Mouse (Mus musculus) forebrain, embryonic 10.5 days (tissue): ENCODE data around the gene Olfml2a. TPM values are rescaled to one million over a fixed set of nuclear protein-coding genes. Genes with fewer than 3 reads are reported as not detected.

Experiments
- DNase-seq: peaks from one replicate; pipeline ENCODE4 v3.0.0-alpha.2; 2017; ENCODE audit warnings: low spot score; ENCODE audit errors: extremely low spot score
- H3K27ac ChIP-seq: fragments of 300-500 bp; sonication (generic); 2 replicates; pipeline ENCODE4 v1.5.1; 2016; ENCODE audit warnings: mild to moderate bottlenecking
- H3K27me3 ChIP-seq: fragments of 300-500 bp; sonication (generic); 2 replicates; pipeline ENCODE4 v1.6.1; 2016; ENCODE audit warnings: mild to moderate bottlenecking; ENCODE audit not compliant: poor library complexity, severe bottlenecking
- H3K36me3 ChIP-seq: fragments of 300-500 bp; sonication (generic); replicated peaks from 2 replicates; pipeline ENCODE4 v1.6.1; 2016; ENCODE audit warnings: mild to moderate bottlenecking, moderate library complexity
- H3K4me1 ChIP-seq: fragments of 300-500 bp; sonication (generic); 2 replicates; pipeline ENCODE4 v1.6.1; 2016
- H3K4me3 ChIP-seq: fragments of 300-500 bp; sonication (generic); 2 replicates; pipeline ENCODE4 v1.5.1; 2016; ENCODE audit warnings: mild to moderate bottlenecking, moderate library complexity
- H3K9me3 ChIP-seq: fragments of 300-500 bp; sonication (generic); 2 replicates; pipeline ENCODE4 v1.6.1; 2016; ENCODE audit warnings: mild to moderate bottlenecking, moderate library complexity
- WGBS: fragments of 180-500 bp; shearing (Covaris S2); methylation state at CpG from one replicate; pipeline ENCODE4 v1.1.7; 2016; 5-methylcytosine and 5-hydroxymethylcytosine counted together
- polyA plus RNA-seq: library from polyadenylated mRNA; unstranded; fragments of >200 nt; fragmentation: Nextera tagmentation; extraction: Ambion mirVana; gene quantifications from 2 replicates; pipeline ENCODE4 v1.2.1, GENCODE M21; 2016

The Olfml2a gene
- polyA plus RNA-seq, 1 experiment from 2014 or later = 1.2 TPM

DNA sequence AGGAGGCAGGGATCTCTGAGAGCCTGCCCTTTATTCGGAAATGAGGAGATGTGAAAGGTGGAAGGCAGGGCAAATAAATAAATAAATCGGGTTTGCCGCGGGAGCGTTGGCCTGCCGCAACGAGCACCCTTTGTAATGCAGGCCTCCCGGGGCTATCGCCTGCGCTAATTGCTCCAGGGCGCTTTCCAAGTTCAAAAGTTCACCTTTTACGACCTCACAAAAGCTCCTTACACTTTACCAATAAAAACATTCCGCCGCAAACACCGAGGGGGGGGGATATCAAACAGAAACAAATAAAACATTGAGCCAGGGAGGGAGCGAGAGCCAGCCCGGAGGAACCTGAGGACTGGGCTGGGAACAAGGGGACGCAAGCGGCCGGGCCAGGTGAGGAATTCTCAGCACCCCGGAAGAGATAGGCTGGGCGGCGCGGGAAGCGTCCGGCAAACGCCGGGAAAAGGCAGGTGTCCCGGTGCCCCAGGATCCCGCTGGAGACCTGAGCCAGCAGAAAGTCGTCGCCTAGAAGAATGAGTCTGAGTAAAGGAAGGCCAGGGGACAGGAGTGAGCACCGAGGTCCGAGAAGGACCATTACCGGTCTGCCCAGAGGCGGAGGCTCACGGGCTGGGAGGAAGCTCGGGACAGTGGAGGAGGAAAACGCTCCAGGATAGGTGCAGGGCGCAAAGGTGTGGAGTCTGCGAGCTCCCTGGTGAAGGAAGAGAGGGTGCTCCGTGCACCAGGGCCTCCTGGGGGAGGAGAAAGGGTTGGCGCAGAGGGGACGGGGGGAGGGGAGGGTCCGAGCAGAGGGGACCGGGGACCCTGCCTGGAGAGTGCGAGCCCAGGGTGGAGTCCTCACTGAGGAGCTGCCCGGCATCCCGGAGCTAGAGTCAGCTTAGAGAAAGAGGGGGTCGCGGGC is 6.4 kb upstream of the Olfml2a start:
- Histone ChIP-seq H3K4me1 (peaks cover 54% of the 10 kb centered on the region), H3K4me3 (peak overlapping the region; percentile 80), H3K36me3 (no peaks in the 10 kb centered on the region), H3K9me3 (no peaks in the 10 kb centered on the region), H3K27me3 (peaks cover 8% of the 10 kb centered on the region), H3K27ac (peak overlapping the region; percentile 90)
- peak; percentile 69 for DNase-seq
- WGBS = under 1% methylated on average over 51 of the region's 51 CpGs

DNA sequence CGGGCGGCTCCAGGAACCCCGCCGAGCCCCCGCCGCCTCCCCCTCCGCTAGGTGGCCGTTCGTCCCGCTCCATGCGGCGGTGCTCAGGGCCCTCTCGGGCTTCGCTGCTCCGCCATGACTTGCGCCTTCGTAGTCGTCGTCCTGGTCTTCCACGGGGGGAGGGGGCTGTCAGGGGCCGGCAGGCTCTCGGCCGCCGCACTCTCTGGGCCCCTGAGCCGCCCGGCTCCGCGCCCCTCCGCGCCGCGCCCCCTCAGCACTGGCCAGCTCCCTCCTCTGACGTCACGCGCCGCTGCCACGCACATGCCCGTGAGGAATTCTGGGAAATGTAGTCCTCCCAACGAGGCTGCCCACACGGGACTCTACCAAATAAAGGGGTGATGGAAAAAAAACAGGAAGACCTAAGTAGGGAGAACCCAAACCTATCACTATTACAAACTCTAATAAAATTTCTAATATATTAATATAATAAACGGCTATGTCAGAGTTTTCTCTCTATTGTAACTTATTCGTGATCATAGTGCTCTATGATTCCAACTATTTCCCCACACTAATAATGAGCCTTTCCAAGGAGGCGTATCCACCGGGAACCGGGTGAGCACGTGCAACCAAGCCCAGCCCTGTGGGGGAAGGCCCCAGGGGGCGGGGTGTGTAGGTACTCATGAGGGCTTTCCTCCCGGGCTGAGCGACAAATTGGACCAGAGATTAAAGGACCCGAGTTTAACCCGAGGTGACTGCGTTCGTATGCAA is 5.5 kb upstream of the Olfml2a start:
- Histone ChIP-seq H3K9me3 (no peaks in the 10 kb centered on the region), H3K4me1 (peaks cover 55% of the 10 kb centered on the region), H3K36me3 (no peaks in the 10 kb centered on the region), H3K27ac (peak overlapping the region; percentile 90), H3K4me3 (peak overlapping the region; percentile 80), H3K27me3 (peaks cover 17% of the 10 kb centered on the region)
- WGBS = under 1% methylated on average over 48 of the region's 53 CpGs
- DNase-seq = peak; percentile 94

DNA sequence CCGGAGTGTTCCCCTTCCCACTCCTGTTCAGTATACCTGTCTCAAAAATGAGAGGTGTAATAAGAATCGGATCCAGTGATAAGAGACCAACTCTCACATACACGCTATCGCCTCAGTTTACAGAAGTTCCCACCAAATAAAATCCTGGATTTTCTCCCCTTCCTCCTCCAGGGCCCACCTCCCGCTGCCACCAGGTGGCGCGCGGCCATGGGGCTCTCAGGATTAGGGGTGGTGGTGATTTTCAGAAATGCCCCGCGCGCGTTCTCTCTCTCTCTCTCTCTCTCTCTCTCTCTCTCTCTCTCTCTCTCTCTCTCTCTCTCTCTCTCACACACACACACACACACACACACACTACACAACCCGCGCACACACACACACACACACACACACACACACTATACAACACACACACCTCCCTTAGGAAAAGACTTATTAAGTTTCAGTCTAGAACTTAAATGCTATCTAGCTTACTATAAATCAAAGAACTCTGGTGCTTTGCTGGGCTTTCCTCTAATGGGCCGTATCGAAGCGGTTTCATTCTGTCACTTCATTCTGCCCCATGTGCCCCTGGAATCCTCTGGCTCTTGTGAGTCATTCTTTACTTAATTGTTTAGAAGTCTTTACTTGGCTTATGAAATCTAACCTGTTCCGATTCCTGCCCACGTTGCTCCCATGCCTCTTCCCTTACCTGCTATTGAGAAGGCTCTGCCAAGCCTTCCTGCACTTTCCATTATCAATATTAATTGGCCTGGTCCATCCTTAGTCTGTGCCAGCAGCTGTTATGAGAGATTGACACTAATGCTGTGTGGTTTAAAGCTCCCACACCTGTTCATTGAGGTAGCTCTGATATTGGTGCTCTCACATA is 4.4 kb upstream of the Olfml2a start, which contains the start of gene Nr6a1:
Nr6a1 (minus strand) TSS at position 574 of the 865 bp plus-strand sequence.
- H3K4me1 ChIP-seq = peaks cover 55% of the 10 kb centered on the region

DNA sequence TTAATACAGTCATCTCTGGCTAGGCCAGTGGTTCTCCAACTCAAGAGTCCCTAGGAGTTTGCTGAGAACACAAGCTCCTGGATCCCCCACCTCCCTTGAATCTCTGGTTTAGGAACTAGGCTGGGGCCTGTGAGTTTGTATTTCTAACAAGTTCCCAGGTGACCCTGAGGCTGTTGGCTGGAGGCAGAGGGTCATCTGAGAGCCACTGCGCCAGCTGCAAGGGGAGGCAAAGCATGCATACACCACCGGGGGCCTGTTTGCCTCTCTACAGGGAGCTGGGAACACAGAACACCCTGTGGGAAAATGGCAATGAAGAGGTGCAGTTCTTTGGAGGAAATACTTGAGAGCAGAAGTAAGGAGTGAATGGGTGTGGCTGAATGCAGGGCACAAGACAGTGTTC is 1.5 kb upstream of the Olfml2a start:
- H3K4me3 ChIP-seq = no peak overlapping the region
- H3K27me3 ChIP-seq = peaks cover 26% of the 10 kb centered on the region
- no peaks in the 10 kb centered on the region for H3K9me3 ChIP-seq
- no peak for DNase-seq
- no peaks in the 10 kb centered on the region for H3K36me3 ChIP-seq
- H3K27ac ChIP-seq = no peak overlapping the region
- 72% methylated on average over 2 of the region's 2 CpGs for WGBS
- peaks cover 52% of the 10 kb centered on the region for H3K4me1 ChIP-seq

More for the DNA sequence above, 4.4 kb upstream of the Olfml2a start, which contains the start of gene Nr6a1:
- H3K36me3 ChIP-seq = no peaks in the 10 kb centered on the region
- 10% methylated on average over 19 of the region's 19 CpGs for WGBS
- peaks cover 20% of the 10 kb centered on the region for H3K27me3 ChIP-seq
- H3K27ac ChIP-seq = peak within 1 kb of the TSS; percentile 90
- H3K9me3 ChIP-seq = no peaks in the 10 kb centered on the region
- peak within 1 kb of the TSS; percentile 80 for H3K4me3 ChIP-seq
- DNase-seq = peak; percentile 80

DNA sequence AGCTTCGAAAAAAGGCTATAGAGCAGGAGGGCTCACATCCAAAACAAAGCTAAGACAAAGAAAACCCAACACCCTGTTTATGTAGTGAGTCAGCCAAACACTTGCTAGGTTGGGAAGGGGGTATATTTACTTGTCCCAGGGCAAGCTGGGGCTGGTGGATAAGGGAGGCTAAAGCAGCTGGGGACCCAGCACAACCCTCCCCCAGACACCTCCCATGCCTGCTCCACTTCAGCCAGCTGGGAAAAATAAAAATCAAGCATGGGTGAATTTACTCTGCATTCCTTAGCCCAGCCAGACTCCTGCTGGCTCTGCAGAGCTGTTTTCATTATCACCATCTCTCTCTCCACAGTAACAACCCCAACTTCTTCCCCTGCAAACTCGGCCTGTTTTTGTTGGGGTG is 2.2 kb downstream of the Olfml2a start:
- peak overlapping the region; percentile 73 for H3K27ac ChIP-seq
- peak; percentile 27 for DNase-seq
- 20% methylated on average over 2 of the region's 2 CpGs for WGBS

DNA sequence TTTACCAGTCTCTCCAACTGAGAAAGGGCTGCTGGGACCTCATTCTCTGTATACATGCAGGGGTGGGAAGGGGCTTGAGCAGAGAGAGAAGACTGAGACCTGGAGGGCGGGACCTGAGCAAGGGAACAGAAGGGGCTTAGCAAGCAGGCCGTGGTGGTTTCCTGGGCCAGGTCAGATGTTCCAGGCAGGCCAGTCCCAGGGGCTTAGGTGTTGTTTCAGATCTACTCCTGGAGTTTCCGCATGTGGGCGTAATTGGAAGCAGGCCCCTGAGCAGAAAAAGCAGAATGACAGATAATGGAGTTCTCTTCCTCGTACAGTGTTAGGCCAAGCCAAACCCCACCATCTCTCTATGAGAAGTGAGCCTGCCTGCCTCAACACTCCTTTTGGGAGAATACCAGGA is 3.2 kb downstream of the Olfml2a start:
- Histone ChIP-seq H3K27ac (peak overlapping the region; percentile 73), H3K36me3 (no peaks in the 10 kb centered on the region), H3K4me1 (peaks cover 52% of the 10 kb centered on the region), H3K27me3 (peaks cover 21% of the 10 kb centered on the region), H3K9me3 (no peaks in the 10 kb centered on the region), H3K4me3 (0 out of 2 replicates have a peak overlapping the region, but pooled peaks have one; percentile 4)
- DNase-seq = no peak
- WGBS = 42% methylated on average over 5 of the region's 5 CpGs

More for the DNA sequence above, 2.2 kb downstream of the Olfml2a start:
- H3K4me1 ChIP-seq = peaks cover 52% of the 10 kb centered on the region
- H3K27me3 ChIP-seq = peaks cover 21% of the 10 kb centered on the region
- H3K9me3 ChIP-seq = no peaks in the 10 kb centered on the region
- H3K4me3 ChIP-seq = no peak overlapping the region
- H3K36me3 ChIP-seq = no peaks in the 10 kb centered on the region

DNA sequence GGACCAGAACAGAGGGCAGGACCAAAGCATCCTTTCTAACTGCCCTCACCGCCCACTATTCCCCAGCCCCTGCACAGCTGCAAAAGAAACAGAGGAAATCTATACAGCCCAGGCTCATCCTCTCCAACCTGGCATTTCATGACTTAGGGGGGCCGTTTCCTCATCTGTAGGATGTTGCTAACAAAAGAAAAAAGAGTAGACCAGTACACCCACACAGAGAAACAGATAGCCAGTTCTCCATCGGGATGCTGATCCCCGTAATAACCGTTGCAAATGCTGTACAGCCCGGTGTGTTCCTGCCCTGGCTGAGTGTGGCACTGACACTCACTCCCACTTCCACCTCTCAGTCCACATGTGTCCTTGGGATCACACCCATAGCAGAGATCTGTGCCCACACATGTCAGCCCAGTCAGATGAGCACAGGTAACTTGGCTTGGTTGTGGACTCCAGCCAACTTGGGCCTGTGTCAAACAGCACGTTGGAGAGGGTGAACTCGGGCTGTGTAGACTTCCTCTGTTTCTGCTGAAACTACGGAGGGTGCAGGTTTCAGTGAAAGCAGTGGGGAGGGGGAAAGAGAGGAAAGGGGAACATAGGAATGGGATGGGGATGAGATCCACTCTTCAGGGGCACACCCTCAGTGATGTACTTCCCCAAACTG is 5.1 kb downstream of the Olfml2a start:
- no peak for DNase-seq
- H3K27me3 ChIP-seq = peaks cover 7% of the 10 kb centered on the region; the same call in 1 of the 2 replicates
- H3K4me3 ChIP-seq = no peak overlapping the region
- no peak overlapping the region for H3K27ac ChIP-seq
- H3K4me1 ChIP-seq = peaks cover 44% of the 10 kb centered on the region
- 73% methylated on average over 9 of the region's 9 CpGs for whole genome bisulfite sequencing
- no peaks in the 10 kb centered on the region for H3K9me3 ChIP-seq
- no peaks in the 10 kb centered on the region for H3K36me3 ChIP-seq

DNA sequence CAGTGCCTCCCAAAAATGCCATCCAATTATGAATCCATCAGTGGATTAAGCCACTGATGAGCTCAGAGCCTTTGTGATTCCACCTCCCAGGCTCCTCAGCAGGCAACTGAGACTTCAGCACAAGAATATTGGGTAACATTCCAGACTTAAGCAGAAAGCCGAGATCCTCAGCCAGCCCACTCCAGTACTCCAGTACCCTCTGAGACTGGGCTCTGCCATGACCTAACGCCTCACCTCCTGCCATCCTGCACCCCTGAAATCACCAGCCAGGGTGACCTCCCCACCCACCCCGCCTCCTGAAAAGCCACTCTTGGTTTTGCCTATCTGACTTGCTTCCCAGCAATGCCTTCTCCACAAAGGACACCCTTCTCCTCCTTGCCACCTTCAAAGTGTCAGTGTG is 5.6 kb downstream of the Olfml2a start:
- no peak overlapping the region for H3K27ac ChIP-seq
- H3K4me1 ChIP-seq = peaks cover 38% of the 10 kb centered on the region
- no peaks in the 10 kb centered on the region for H3K9me3 ChIP-seq
- no peak overlapping the region for H3K4me3 ChIP-seq
- H3K27me3 ChIP-seq = peaks cover 5% of the 10 kb centered on the region; the same call in 1 of the 2 replicates
- 69% methylated on average over 3 of the region's 3 CpGs for WGBS
- H3K36me3 ChIP-seq = no peaks in the 10 kb centered on the region
- no peak for DNase-seq

DNA sequence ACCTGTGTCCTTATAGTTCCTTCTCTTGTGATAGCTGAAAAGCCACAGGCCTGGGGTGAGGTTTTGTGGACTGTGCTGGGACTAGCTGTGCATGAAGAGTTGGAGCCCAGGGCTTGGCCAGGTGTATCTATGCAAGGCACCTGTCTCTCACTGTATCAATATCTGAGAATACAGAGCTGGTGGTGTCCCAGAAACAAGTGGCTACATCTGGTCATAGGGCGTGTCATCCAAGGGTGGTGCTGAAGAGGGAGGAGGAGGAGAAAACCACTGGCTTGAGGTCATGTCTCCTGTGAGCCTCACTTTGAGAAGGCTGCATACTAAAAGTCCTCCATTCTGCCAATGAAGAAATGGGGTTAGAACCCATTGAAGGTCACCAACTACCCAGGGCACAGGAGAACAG is 6.2 kb downstream of the Olfml2a start:
- H3K27ac ChIP-seq = no peak overlapping the region
- no peak for DNase-seq
- no peaks in the 10 kb centered on the region for H3K9me3 ChIP-seq
- H3K4me1 ChIP-seq = peaks cover 34% of the 10 kb centered on the region
- no peaks in the 10 kb centered on the region for H3K27me3 ChIP-seq
- H3K4me3 ChIP-seq = no peak overlapping the region
- WGBS = 83% methylated on average over 1 of the region's 1 CpGs
- H3K36me3 ChIP-seq = no peaks in the 10 kb centered on the region

DNA sequence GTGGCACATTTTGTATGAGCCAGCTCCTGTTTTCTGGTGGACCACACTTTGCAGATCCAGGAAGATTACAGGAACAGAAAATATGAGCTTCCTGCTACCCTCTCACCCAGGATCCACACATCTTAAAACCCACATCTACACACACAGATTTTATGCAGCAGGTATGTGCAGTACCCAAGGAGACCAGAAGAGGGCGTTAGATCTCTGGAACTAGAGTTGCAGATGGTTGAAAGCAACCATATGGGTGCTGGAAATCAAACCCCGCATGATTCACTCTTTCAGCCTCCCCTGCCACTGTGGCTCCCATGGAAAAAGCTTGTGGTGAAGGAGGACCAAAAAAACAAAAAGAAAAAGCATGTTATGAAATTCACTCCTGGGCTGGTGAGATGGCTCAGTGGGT is 7.3 kb downstream of the Olfml2a start:
- Histone ChIP-seq H3K27ac (no peak overlapping the region), H3K36me3 (no peaks in the 10 kb centered on the region), H3K4me1 (peaks cover 26% of the 10 kb centered on the region), H3K4me3 (no peak overlapping the region), H3K9me3 (no peaks in the 10 kb centered on the region), H3K27me3 (no peaks in the 10 kb centered on the region)
- DNase-seq = no peak
- WGBS = 72% methylated on average over 2 of the region's 2 CpGs

DNA sequence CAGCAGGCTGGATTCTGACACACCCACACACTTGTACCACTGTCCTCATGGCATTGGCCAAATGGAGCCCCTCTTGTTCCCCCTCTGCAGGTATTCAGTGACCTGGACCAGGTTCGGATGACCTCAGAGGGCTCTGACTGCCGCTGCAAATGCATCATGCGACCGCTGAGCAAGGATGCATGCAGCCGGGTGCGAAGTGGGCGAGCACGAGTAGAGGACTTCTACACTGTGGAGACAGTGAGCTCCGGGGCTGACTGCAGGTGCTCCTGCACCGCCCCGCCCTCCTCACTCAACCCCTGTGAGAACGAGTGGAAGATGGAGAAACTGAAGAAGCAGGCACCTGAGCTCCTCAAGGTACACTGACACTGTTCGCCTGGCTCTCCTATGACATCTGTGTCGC is 9.6 kb downstream of the Olfml2a start:
- Histone ChIP-seq H3K9me3 (no peaks in the 10 kb centered on the region), H3K36me3 (no peaks in the 10 kb centered on the region), H3K27ac (no peak overlapping the region), H3K27me3 (no peaks in the 10 kb centered on the region), H3K4me1 (0 out of 2 replicates have a peak, but pooled peaks cover 10% of the 10 kb centered on the region), H3K4me3 (no peak overlapping the region)
- no peak for DNase-seq
- WGBS = 86% methylated on average over 14 of the region's 14 CpGs

DNA sequence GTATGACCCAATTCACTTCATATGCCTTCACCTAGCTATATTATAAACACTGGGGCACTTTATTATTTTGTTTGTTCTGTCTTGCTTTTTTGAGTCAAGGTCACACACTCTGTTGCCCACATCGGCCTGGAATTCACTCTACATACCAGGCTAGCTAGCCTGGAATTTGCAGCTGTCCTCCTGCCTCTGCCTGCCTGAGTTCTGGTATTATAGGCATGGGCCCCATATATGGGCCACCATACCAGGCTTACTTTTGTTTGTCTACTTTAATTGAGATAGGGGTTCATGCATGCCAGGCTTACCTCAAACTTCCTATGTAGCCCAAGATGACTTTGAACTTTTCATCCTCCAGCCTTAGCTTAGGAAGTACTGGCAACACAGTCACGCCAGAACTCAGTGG is 10.1 kb downstream of the Olfml2a start:
- Histone ChIP-seq H3K27ac (no peak overlapping the region), H3K9me3 (no peaks in the 10 kb centered on the region)
- WGBS = 92% methylated on average over 2 of the region's 2 CpGs

More for the DNA sequence above, 10.1 kb downstream of the Olfml2a start:
- no peak for DNase-seq
- Histone ChIP-seq H3K27me3 (no peaks in the 10 kb centered on the region), H3K4me1 (0 out of 2 replicates have a peak, but pooled peaks cover 7% of the 10 kb centered on the region), H3K4me3 (no peak overlapping the region), H3K36me3 (no peaks in the 10 kb centered on the region)
